Mouse (Mus musculus) Muller cell, postnatal 12 days (primary cell): ENCODE data around the gene F5.

ENCODE experiments used
- DNase-seq: peaks from one replicate; pipeline ENCODE4 v3.0.0-alpha.2; 2015; ENCODE audit errors: inconsistent ontology term

Gene F5

DNA sequence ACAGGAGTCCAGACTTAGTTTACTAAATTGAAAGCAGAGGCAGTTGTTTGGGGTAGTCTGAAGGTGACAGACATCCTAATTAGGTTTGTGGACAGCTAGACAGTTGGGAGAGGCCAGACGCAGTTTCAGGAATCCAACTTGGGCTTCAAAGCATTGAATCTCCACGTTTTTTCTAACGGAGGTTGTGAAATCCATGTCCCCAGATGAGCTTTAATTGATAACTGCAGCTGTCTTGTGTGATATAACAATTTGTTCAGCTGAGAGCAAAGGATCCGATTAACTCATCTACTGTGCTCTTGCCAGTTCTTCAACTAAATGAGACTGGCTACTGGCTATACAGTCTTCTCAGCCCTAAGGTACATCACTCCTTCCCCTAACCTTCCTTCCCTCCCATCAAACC lies 6.9 kb downstream of the F5 start:
- peak; percentile 36 for DNase-seq

DNA sequence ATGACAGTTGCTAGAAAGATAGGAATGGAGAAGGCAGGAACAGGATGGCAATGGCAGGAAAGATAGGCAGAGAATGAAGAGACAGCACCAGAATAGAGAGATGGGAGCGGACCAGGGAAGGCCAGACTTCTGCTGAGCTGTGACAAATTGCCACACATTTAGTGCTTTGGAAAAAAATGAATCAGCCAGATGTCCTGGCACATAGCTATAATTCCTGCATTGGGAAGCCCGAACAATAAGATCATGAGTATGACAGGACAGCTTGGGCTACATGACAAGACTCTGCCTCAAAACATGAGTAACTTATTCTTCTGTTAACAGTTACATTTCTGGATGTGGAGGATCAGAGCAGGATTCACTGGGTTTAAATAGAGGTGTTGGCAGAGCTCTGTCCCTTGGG lies 8.1 kb downstream of the F5 start:
- DNase-seq = peak; percentile 62

GRCm38 (mm10) chr1:164162745-164163144 lies 11.1 kb downstream of the F5 start:
- DNase-seq = no peak

- no peak for DNase-seq
Measured at GRCm38 (mm10) chr1:164168818-164169217, 17.2 kb downstream of the F5 start.

GRCm38 (mm10) chr1:164170434-164170833 lies 18.8 kb downstream of the F5 start:
- no peak for DNase-seq

GRCm38 (mm10) chr1:164173145-164173544 lies 21.5 kb downstream of the F5 start:
- DNase-seq = no peak

DNA sequence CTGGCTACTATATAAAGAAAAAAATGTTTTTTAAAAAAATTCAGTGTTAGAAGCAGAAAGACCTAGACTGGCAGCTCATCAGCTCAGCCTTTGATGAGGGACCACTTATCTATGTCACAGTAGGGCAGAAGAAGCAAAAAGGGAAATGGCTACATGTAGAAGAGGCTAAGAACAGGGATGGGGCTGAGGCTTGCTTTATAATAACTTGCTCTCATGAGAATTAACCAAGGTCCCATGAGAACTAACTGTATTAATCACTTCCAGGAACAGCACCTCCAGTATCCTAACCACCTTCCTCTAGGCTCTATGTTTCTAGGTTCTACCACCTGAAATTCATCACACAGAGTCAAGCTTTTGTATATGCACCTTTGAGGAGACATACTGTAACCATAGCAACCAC lies 25.2 kb downstream of the F5 start:
- DNase-seq = no peak

- no peak for DNase-seq
Measured at GRCm38 (mm10) chr1:164178429-164178828, 26.8 kb downstream of the F5 start.

DNA sequence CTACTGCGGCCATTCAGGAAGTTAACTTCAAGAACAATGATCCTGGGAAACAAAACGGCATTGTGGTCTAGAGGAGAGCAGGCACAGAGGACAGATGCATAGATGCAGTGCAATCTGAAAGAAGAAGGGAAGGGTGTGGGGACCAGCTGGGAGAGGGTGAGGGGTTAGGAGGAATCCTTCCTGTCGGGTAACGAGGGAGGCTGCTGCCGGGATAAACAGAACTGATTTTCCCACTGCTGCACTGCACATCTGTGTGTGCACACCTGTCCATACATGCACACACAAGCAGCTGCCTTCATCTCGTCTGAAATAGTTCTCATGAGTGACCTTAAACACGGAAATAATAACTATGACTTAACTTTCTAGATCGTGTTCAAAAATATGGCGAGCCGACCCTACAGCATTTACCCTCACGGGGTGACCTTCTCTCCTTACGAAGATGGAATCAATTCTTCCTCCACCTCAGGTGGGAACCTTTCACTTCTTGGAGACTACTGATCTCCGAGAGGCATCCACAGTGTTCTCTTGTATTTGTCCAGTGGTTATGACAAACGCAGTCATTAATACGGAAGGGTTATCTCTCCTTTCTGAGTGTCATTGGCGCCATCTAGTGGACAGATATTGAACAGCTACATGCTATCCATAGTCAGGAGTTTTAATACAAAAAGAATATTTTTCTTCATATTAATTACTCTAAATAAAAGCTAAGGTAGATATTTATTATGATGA lies 32.7 kb downstream of the F5 start:
- DNase-seq = peak; percentile 56

- DNase-seq = no peak
Measured at GRCm38 (mm10) chr1:164184871-164185223, 33.2 kb downstream of the F5 start.

GRCm38 (mm10) chr1:164185316-164185715 lies 33.7 kb downstream of the F5 start:
- DNase-seq = no peak

GRCm38 (mm10) chr1:164187002-164187560 lies 35.4 kb downstream of the F5 start:
- no peak for DNase-seq

GRCm38 (mm10) chr1:164199551-164199950 lies 47.9 kb downstream of the F5 start:
- DNase-seq = no peak

GRCm38 (mm10) chr1:164208437-164208836 lies 56.8 kb downstream of the F5 start:
- DNase-seq = no peak

GRCm38 (mm10) chr1:164210899-164211298 lies 59.3 kb downstream of the F5 start:
- no peak for DNase-seq

GRCm38 (mm10) chr1:164212686-164213085 lies 61.0 kb downstream of the F5 start:
- DNase-seq = no peak

- peak; percentile 29 for DNase-seq
Measured at GRCm38 (mm10) chr1:164214190-164214589, 62.6 kb downstream of the F5 start.

GRCm38 (mm10) chr1:164215097-164215496 lies 63.5 kb downstream of the F5 start:
- DNase-seq = no peak

DNA sequence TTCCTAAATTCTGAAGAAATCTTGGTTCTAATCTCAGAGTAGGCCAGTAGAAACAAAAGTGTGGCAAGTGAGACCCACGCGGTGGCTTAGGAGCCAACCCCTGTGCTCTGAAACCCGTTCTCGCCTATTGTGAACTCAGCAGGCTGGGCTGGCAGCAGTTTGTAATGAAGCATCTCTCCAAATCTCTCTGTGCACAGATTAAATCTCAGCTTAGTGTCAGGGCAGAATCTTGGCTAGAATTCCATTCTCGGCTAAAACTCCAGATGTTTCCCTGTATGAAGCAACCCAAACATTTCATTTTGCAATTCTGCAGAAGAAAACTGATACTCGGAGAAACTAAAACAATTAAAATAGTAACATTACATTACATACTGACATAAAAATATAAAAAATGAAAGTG lies 63.9 kb downstream of the F5 start:
- no peak for DNase-seq

- no peak for DNase-seq
Measured at GRCm38 (mm10) chr1:164217791-164218685, 66.4 kb downstream of the F5 start.

GRCm38 (mm10) chr1:164220261-164220660 lies 68.6 kb downstream of the F5 start:
- no peak for DNase-seq

DNA sequence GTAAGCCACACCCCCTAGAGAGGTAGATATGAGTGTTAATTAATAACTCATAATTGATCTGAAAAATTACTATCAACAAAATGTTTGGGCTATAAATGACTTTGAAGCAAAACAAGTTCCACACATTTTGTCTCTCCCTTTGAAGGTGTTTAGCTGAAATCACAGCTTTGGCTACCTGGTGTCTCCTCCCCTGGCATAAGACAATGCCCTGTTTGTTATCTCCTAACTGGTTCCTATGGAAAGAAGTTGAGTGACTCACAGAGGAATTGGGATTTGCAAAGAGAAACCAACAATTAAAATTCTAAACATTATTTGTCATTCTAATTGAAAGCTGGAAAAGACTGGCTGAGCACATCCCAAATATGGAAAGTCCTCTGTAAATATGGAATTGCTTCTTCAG lies 71.5 kb downstream of the F5 start:
- peak; percentile 46 for DNase-seq
